20 mouse cellular contexts compared by ENCODE assay signal in the genomic region with DNA sequence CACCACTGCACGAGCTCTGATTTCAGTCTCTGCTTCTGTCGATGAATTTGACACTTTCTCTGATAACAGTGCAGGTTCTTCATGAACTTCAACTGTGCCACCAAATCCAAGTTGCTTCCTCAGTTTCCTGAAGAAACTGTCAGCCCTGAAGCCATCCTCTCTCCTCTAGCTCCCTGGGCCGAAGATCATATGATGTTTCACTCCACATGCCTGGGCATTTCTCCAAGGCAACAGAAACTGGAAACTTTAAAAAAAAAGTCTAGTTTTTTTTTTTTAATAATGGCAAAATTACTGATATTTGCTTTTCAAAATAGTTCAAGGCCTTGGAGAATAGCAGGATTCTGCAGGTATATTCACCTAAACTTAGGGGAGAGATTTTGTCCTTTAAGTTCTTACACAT.
DNase-seq lines count a peak whose midpoint lies in the region; ATAC-seq lines count a peak whose summit lies in the region.
"Had no signal": no experiment of that assay in that cellular context is flagged by ENCODE, and none has a peak within 500 bp of the region (broad histone marks: within the 10 kb centered on the region; RNA-seq: fewer than 3 reads in every experiment).

No protein-coding gene starts in this region.

- H3K27ac ChIP-seq in embryonic facial prominence, embryonic 14.5 days (replicated peaks; ENCODE audit: low read depth, low read length) = no peak overlapping the region
- H3K27ac ChIP-seq in embryonic facial prominence, embryonic 10.5 days (replicated peaks) = no peak overlapping the region
- H3K27ac ChIP-seq: embryonic facial prominence, embryonic 13.5 days; forebrain, embryonic 13.5 days; forebrain, embryonic 15.5 days had no signal

- H3K36me3 ChIP-seq in embryonic facial prominence, embryonic 14.5 days (ENCODE audit: control insufficient read depth, insufficient read depth, low read length) = no peaks in the 10 kb centered on the region
- no peaks in the 10 kb centered on the region for H3K36me3 ChIP-seq in embryonic facial prominence, embryonic 10.5 days (replicated peaks)
- H3K36me3 ChIP-seq: embryonic facial prominence, embryonic 13.5 days; forebrain, embryonic 15.5 days; G1E had no signal

- H3K4me1 ChIP-seq in embryonic facial prominence, embryonic 14.5 days (ENCODE audit: control insufficient read depth, insufficient read depth, low read length) = no peaks in the 10 kb centered on the region
- no peaks in the 10 kb centered on the region for H3K4me1 ChIP-seq in embryonic facial prominence, embryonic 10.5 days
- H3K4me1 ChIP-seq: embryonic facial prominence, embryonic 13.5 days; forebrain, embryonic 13.5 days; forebrain, embryonic 15.5 days had no signal

- H3K9ac ChIP-seq in embryonic facial prominence, embryonic 14.5 days (ENCODE audit: low read depth, low read length) = no peak overlapping the region
- H3K9ac ChIP-seq: embryonic facial prominence, embryonic 13.5 days; forebrain, embryonic 13.5 days; forebrain, embryonic 15.5 days; forebrain, postnatal 0 days had no signal

- no peak overlapping the region for H3K4me2 ChIP-seq in embryonic facial prominence, embryonic 14.5 days (ENCODE audit: low read depth, low read length)
- H3K4me2 ChIP-seq: embryonic facial prominence, embryonic 13.5 days; forebrain, embryonic 13.5 days; forebrain, embryonic 15.5 days had no signal

- DNase-seq in embryonic facial prominence, embryonic 14.5 days (ENCODE audit: low spot score) = peak; percentile 12
- no peak for DNase-seq in embryonic facial prominence, embryonic 10.5 days (ENCODE audit: low spot score)
- peak; percentile 46 for DNase-seq in 3T3-L1 (ENCODE audit: low read depth, low spot score)
- DNase-seq in adipocyte (ENCODE audit: low spot score) = peak; percentile 62
- no peak for DNase-seq in urinary bladder, postnatal 10 days (ENCODE audit: low spot score)
- DNase-seq: adrenal gland, adult 8-10 months; adrenal gland, postnatal 14 days; adrenal gland, postnatal 36 days; cerebellum, adult 11-12 months; cerebellum, adult 2 months; cerebellum, adult 9-10 months; cerebellum, postnatal 10 days; cerebellum, postnatal 25 days; forebrain, postnatal 0 days had no signal

- ATAC-seq in embryonic facial prominence, embryonic 14.5 days (ENCODE audit: low read depth) = no peak
- ATAC-seq: CD4-positive, CD25-positive, alpha-beta regulatory T cell, adult 4 months; forebrain, embryonic 13.5 days; forebrain, embryonic 15.5 days; forebrain, postnatal 0 days had no signal

- WGBS in embryonic facial prominence, embryonic 14.5 days = 38% methylated on average over 3 of the region's 3 CpGs
- WGBS in embryonic facial prominence, embryonic 10.5 days = 74% methylated on average over 3 of the region's 3 CpGs

- no peak overlapping the region for H3K4me3 ChIP-seq in embryonic facial prominence, embryonic 14.5 days (ENCODE audit: low read depth, low read length)
- no peak overlapping the region for H3K4me3 ChIP-seq in embryonic facial prominence, embryonic 10.5 days
- H3K4me3 ChIP-seq: embryonic facial prominence, embryonic 13.5 days; forebrain, embryonic 13.5 days; forebrain, embryonic 15.5 days had no signal

- no peaks in the 10 kb centered on the region for H3K27me3 ChIP-seq in embryonic facial prominence, embryonic 14.5 days (replicated peaks; ENCODE audit: control insufficient read depth, insufficient read depth, low read length)
- no peaks in the 10 kb centered on the region for H3K27me3 ChIP-seq in embryonic facial prominence, embryonic 10.5 days (replicated peaks; ENCODE audit: low read depth, poor library complexity, severe bottlenecking)
- H3K27me3 ChIP-seq: CH12.LX; embryonic facial prominence, embryonic 13.5 days; forebrain, embryonic 13.5 days; forebrain, embryonic 15.5 days had no signal

- no peaks in the 10 kb centered on the region for H3K9me3 ChIP-seq in embryonic facial prominence, embryonic 14.5 days (ENCODE audit: control insufficient read depth, low read length)
- H3K9me3 ChIP-seq in embryonic facial prominence, embryonic 10.5 days = no peaks in the 10 kb centered on the region
- H3K9me3 ChIP-seq: embryonic facial prominence, embryonic 13.5 days; forebrain, embryonic 13.5 days; forebrain, embryonic 15.5 days had no signal

Comparison
In these comparisons a context has a peak if more than half of its experiments do, and no peak if none do; other contexts are left out.
1. DNase-seq: peak in embryonic facial prominence, embryonic 14.5 days (single experiment), 3T3-L1 (single experiment) and adipocyte (single experiment); none in embryonic facial prominence, embryonic 10.5 days (single experiment) and urinary bladder, postnatal 10 days (single experiment).